ENCODE assay signal across 9 mouse cellular contexts in genomic region chr5:120626399-120626798, GRCm38 (mm10). TPM values are rescaled to one million over a fixed set of nuclear protein-coding genes. Genes with fewer than 3 reads are reported as not detected.
DNase-seq lines count a peak whose midpoint lies in the region; ATAC-seq lines count a peak whose summit lies in the region.
"Had no signal": no experiment of that assay in that cellular context is flagged by ENCODE, and none has a peak within 500 bp of the region (broad histone marks: within the 10 kb centered on the region; RNA-seq: fewer than 3 reads in every experiment).

No protein-coding gene starts in this region.

- peaks cover 41% of the 10 kb centered on the region for H3K36me3 ChIP-seq in neural tube, embryonic 15.5 days

- 33% methylated on average over 18 of the region's 19 CpGs for WGBS in neural tube, embryonic 15.5 days

- no peaks in the 10 kb centered on the region for H3K9me3 ChIP-seq in neural tube, embryonic 15.5 days (replicated peaks)

- no peak overlapping the region for H3K27ac ChIP-seq in neural tube, embryonic 15.5 days (replicated peaks)

- H3K4me1 ChIP-seq in neural tube, embryonic 15.5 days: peaks cover 16% of the 10 kb centered on the region

- peaks cover 13% of the 10 kb centered on the region for H3K27me3 ChIP-seq in neural tube, embryonic 15.5 days (replicated peaks)

- no peak overlapping the region for H3K4me3 ChIP-seq in neural tube, embryonic 15.5 days (replicated peaks)

- no peak for ATAC-seq in neural tube, embryonic 15.5 days (ENCODE audit: low FRiP score)

- no peak overlapping the region for H3K4me2 ChIP-seq in neural tube, embryonic 15.5 days

- peak; percentile 66 for DNase-seq in adrenal gland, postnatal 14 days
- DNase-seq in adrenal gland, adult 18-20 months (ENCODE audit: low spot score in 2 of 2): no peak
- DNase-seq in neural tube, embryonic 10.5 days (ENCODE audit: extremely low spot score, low spot score): peak; percentile 49
- peak; percentile 81 for DNase-seq in liver
- peak; percentile 84 for DNase-seq in testis, postnatal 10 days (ENCODE audit: low spot score)
- no peak for DNase-seq in right cerebral cortex, postnatal 10 days (ENCODE audit: low spot score in 2 of 2)
- DNase-seq in spleen, postnatal 14 days (ENCODE audit: low spot score in 2 of 2): no peak

- no peak overlapping the region for H3K9ac ChIP-seq in neural tube, embryonic 15.5 days (replicated peaks)

RNA-seq across cellular contexts. Expression of gene Cfap73, which starts 7.6 kb away (rescaled TPM):
- total RNA-seq in adrenal gland, postnatal 14 days (2021): 0.63 and 0.98 TPM in 2 replicates
- total RNA-seq in adrenal gland, adult 18-20 months (2021): under 1 TPM in 1 of 2 experiments, not detected in 1; 0.33 TPM
- polyA plus RNA-seq in neural tube, embryonic 15.5 days (2015; fragmentation: Nextera tagmentation; extraction: Ambion mirVana): 0.33 and 0.80 TPM in 2 replicates
- total RNA-seq: neutrophil, adult 5-6 weeks had no signal

RNA-seq across cellular contexts. Expression of gene Ddx54, which starts 13.9 kb away (rescaled TPM):
- 38.6 and 45.9 TPM in 2 replicates for total RNA-seq in adrenal gland, postnatal 14 days (2021)
- total RNA-seq in adrenal gland, adult 18-20 months (2021): 10 to 100 TPM; 44.1 to 57.6 TPM
- 35.7 and 42.0 TPM in 2 replicates for polyA plus RNA-seq in neural tube, embryonic 15.5 days (2015; fragmentation: Nextera tagmentation; extraction: Ambion mirVana)

RNA-seq across cellular contexts. Expression of gene Rita1, which starts 14.0 kb away (rescaled TPM):
- 15.6 and 16.0 TPM in 2 replicates for total RNA-seq in adrenal gland, postnatal 14 days (2021)
- 10 to 100 TPM; 14.2 to 16.9 TPM for total RNA-seq in adrenal gland, adult 18-20 months (2021)
- polyA plus RNA-seq in neural tube, embryonic 15.5 days (2015; fragmentation: Nextera tagmentation; extraction: Ambion mirVana): 29.4 and 34.0 TPM in 2 replicates

RNA-seq across cellular contexts. Expression of gene Rasal1, which starts 22.2 kb away (rescaled TPM):
- 8.3 and 13.1 TPM in 2 replicates for total RNA-seq in adrenal gland, postnatal 14 days (2021)
- 10 to 100 TPM in 1 of 2 experiments, 1 to 10 TPM in 1; 4.3 to 14.1 TPM for total RNA-seq in adrenal gland, adult 18-20 months (2021)
- 0.24 and 0.93 TPM in 2 replicates for polyA plus RNA-seq in neural tube, embryonic 15.5 days (2015; fragmentation: Nextera tagmentation; extraction: Ambion mirVana)

RNA-seq across cellular contexts. Expression of gene Iqcd, which starts 37.6 kb away (rescaled TPM):
- 0.30 and 0.48 TPM in 2 replicates for total RNA-seq in adrenal gland, postnatal 14 days (2021)
- total RNA-seq in adrenal gland, adult 18-20 months (2021): under 1 TPM; 0.36 to 0.48 TPM
- 1.3 and 1.5 TPM in 2 replicates for polyA plus RNA-seq in neural tube, embryonic 15.5 days (2015; fragmentation: Nextera tagmentation; extraction: Ambion mirVana)

Comparison
In these comparisons a context has a peak if more than half of its experiments do, and no peak if none do; other contexts are left out.
1. DNase-seq: peak in adrenal gland, postnatal 14 days (single experiment), neural tube, embryonic 10.5 days (single experiment), liver (single experiment) and testis, postnatal 10 days (single experiment); none in adrenal gland, adult 18-20 months (0 of 2), right cerebral cortex, postnatal 10 days (0 of 2) and spleen, postnatal 14 days (0 of 2).